Mouse (Mus musculus): ENCODE measurements around the gene Mapk1. TPM values are rescaled to one million over a fixed set of nuclear protein-coding genes. Genes with fewer than 3 reads are reported as not detected.

Gene Mapk1
- polyA plus RNA-seq, 1 experiment: 48.7 TPM

DNA sequence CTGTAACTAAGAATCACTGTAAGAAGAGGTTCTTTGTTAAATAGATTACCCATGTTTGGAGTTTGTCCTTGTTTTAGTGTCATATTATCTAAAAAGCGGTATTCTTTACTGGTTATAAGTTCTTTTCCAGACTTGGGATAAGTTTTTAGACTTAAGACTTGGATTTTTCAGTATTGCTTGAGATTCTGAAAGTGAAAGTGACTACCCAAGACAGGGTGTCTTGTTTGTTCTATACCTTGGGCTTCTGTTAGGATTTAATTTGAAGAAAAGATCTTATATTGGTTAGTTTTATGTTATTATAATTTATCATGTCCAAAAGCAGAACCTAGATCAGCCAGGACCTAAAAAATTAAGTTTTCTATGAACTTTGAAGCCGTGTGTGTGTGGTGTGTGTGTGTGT, 50.6 kb downstream of the Mapk1 start:
- no peak for DNase-seq (ENCODE audit: low read depth in 1 of 2, low spot score in 2 of 2)
- peaks cover 39% of the 10 kb centered on the region for H3K36me3 ChIP-seq (ENCODE audit: control insufficient read depth, insufficient read depth, low read length)
- 93% methylated on average over 2 of the region's 2 CpGs for WGBS

DNA sequence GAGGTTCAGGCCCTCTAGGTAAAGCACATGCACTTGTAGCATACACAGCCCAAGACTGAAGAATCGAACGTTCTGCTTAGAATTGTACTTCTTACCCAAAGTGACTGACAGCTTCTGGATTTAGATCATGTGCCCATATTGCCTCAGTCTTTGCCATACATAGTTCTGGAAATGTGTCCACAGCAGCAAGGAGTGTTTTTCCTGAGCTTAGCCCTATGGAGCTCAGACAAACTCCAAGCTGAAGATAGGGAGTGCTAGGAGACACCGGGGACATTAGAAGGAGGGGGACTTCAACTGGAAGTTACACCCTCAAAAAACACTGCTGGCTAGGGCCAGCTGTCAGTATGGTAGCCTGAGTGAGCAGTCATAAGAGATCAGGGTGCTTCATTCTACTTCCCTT, 57.5 kb downstream of the Mapk1 start:
- Histone ChIP-seq H3K27me3 (ENCODE audit: control insufficient read depth, insufficient read depth, low read length) (no peaks in the 10 kb centered on the region), H3K4me1 (ENCODE audit: control insufficient read depth, insufficient read depth, insufficient read length) (no peaks in the 10 kb centered on the region), H3K27ac (ENCODE audit: insufficient read depth, low read length) (no peak overlapping the region), H3K36me3 (ENCODE audit: control insufficient read depth, insufficient read depth, low read length) (peaks cover 39% of the 10 kb centered on the region), H3K4me3 (ENCODE audit: extremely low read depth, insufficient read depth, insufficient read length) (no peak overlapping the region)
- no peak for DNase-seq (ENCODE audit: low read depth in 1 of 2, low spot score in 2 of 2)
- 95% methylated on average over 3 of the region's 3 CpGs for WGBS
- no peak for TF ChIP-seq CTCF (IDR thresholded peaks at IDR 0.05; ENCODE audit: extremely low read depth, insufficient read depth, insufficient read length, insufficient replicate concordance)
- no peak for TF ChIP-seq POLR2A (IDR thresholded peaks at IDR 0.05; ENCODE audit: low read depth, low read length)

More for the DNA sequence above, 50.6 kb downstream of the Mapk1 start:
- TF ChIP-seq POLR2A (IDR thresholded peaks at IDR 0.05; ENCODE audit: low read depth, low read length) (no peak), CTCF (IDR thresholded peaks at IDR 0.05; ENCODE audit: extremely low read depth, insufficient read depth, insufficient read length, insufficient replicate concordance) (no peak)
- Histone ChIP-seq H3K27me3 (ENCODE audit: control insufficient read depth, insufficient read depth, low read length) (no peaks in the 10 kb centered on the region), H3K4me1 (ENCODE audit: control insufficient read depth, insufficient read depth, insufficient read length) (no peaks in the 10 kb centered on the region), H3K27ac (ENCODE audit: insufficient read depth, low read length) (no peak overlapping the region), H3K4me3 (ENCODE audit: extremely low read depth, insufficient read depth, insufficient read length) (no peak overlapping the region)

DNA sequence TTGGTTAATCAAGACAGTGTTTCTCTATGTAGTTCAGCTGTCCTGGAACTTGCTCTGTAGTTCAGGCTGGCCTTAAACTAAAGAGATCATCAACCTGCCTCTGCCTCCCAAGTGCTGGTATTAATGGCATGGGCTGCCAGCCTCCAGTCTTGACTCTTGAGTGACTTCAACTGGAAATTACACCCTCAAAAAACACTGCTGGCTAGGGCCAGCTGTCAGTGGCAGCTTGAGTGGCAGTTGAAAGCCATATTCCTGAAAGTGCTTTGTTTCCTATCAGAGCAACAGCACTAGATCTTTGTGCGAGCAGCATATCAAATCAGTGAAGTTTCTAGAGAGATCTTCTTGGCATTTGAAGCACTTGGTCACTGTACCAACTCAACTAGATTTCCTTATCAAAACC, 58.2 kb downstream of the Mapk1 start:
- Histone ChIP-seq H3K36me3 (ENCODE audit: control insufficient read depth, insufficient read depth, low read length) (peaks cover 33% of the 10 kb centered on the region), H3K27me3 (ENCODE audit: control insufficient read depth, insufficient read depth, low read length) (no peaks in the 10 kb centered on the region), H3K4me1 (ENCODE audit: control insufficient read depth, insufficient read depth, insufficient read length) (no peaks in the 10 kb centered on the region), H3K27ac (ENCODE audit: insufficient read depth, low read length) (no peak overlapping the region), H3K4me3 (ENCODE audit: extremely low read depth, insufficient read depth, insufficient read length) (no peak overlapping the region)
- no peak for DNase-seq (ENCODE audit: low read depth in 1 of 2, low spot score in 2 of 2)
- TF ChIP-seq CTCF (IDR thresholded peaks at IDR 0.05; ENCODE audit: extremely low read depth, insufficient read depth, insufficient read length, insufficient replicate concordance) (no peak), POLR2A (IDR thresholded peaks at IDR 0.05; ENCODE audit: low read depth, low read length) (no peak)
- WGBS: 93% methylated on average over 1 of the region's 1 CpGs

DNA sequence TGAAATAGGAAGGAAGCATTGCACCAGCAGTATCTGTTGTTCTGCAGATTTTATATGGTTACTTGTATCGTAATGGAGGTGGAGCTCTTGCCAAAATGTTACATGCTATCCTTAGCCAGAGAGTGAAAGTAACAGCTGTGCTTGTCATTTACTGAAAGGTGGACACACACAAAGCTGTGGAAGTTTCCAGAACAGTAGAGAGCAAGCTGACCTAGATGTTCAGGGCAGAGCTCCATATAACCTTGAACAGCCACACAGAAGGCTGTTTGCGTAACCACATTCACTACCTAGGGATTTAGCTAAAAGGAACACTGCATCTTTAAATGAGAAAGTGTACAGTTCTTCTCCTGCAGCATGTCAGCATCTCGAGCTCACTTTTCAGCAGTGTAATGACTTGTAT, 61.1 kb downstream of the Mapk1 start:
- H3K36me3 ChIP-seq (ENCODE audit: control insufficient read depth, insufficient read depth, low read length): peaks cover 19% of the 10 kb centered on the region
- H3K4me3 ChIP-seq (ENCODE audit: extremely low read depth, insufficient read depth, insufficient read length): no peak overlapping the region
- no peak for TF ChIP-seq CTCF (IDR thresholded peaks at IDR 0.05; ENCODE audit: extremely low read depth, insufficient read depth, insufficient read length, insufficient replicate concordance)
- no peak for TF ChIP-seq POLR2A (IDR thresholded peaks at IDR 0.05; ENCODE audit: low read depth, low read length)
- no peak overlapping the region for H3K27ac ChIP-seq (ENCODE audit: insufficient read depth, low read length)
- H3K27me3 ChIP-seq (ENCODE audit: control insufficient read depth, insufficient read depth, low read length): no peaks in the 10 kb centered on the region
- DNase-seq (ENCODE audit: low read depth in 1 of 2, low spot score in 2 of 2): no peak
- no peaks in the 10 kb centered on the region for H3K4me1 ChIP-seq (ENCODE audit: control insufficient read depth, insufficient read depth, insufficient read length)
- 89% methylated on average over 3 of the region's 3 CpGs for WGBS

DNA sequence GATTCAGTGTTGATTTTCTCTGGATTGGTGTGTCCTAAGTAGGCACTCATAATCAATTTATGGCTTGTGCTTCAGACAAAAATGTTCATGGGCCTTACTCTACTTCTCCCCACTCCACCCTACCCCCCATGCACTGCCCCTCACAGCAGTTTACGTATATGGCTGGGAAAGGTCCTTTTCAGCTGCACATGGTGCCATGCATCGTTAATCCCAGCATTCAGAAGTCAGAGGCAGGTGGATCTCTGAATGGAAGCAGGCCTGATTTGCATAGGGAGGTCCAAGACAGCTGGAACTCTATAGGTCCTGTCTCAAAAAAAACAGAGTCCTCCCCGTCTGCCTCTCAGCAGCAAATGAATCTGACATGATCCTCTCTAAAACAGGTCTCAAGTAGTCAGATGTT, 62.1 kb downstream of the Mapk1 start:
- no peak for DNase-seq (ENCODE audit: low read depth in 1 of 2, low spot score in 2 of 2)
- no peak overlapping the region for H3K4me3 ChIP-seq (ENCODE audit: extremely low read depth, insufficient read depth, insufficient read length)
- peaks cover 14% of the 10 kb centered on the region for H3K36me3 ChIP-seq (ENCODE audit: control insufficient read depth, insufficient read depth, low read length)
- H3K27me3 ChIP-seq (ENCODE audit: control insufficient read depth, insufficient read depth, low read length): no peaks in the 10 kb centered on the region
- WGBS: 55% methylated on average over 3 of the region's 3 CpGs
- TF ChIP-seq POLR2A (IDR thresholded peaks at IDR 0.05; ENCODE audit: low read depth, low read length): no peak
- no peak for TF ChIP-seq CTCF (IDR thresholded peaks at IDR 0.05; ENCODE audit: extremely low read depth, insufficient read depth, insufficient read length, insufficient replicate concordance)
- no peak overlapping the region for H3K27ac ChIP-seq (ENCODE audit: insufficient read depth, low read length)
- H3K4me1 ChIP-seq (ENCODE audit: control insufficient read depth, insufficient read depth, insufficient read length): no peaks in the 10 kb centered on the region

DNA sequence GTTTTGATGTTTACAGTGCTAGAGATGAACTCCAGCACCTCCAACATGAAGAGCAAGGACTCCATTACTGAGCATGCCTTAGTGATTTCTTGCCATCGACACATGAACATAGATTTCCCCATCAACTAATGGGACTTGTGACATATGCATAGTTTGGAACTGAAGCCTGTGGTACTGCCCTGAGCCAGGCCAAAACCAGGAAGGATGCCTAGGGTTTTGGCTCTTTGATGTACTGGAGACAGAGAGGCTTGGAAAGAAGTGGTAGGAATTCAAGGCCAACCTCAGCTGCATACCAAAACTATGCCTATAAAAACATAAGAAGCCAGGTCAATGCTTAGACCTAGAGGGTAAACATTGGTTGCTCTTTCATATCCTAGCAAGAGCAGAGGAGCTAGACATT, 66.7 kb downstream of the Mapk1 start:
- no peaks in the 10 kb centered on the region for H3K4me1 ChIP-seq (ENCODE audit: control insufficient read depth, insufficient read depth, insufficient read length)
- H3K27ac ChIP-seq (ENCODE audit: insufficient read depth, low read length): no peak overlapping the region
- DNase-seq (ENCODE audit: low read depth in 1 of 2, low spot score in 2 of 2): no peak
- no peak for TF ChIP-seq POLR2A (IDR thresholded peaks at IDR 0.05; ENCODE audit: low read depth, low read length)
- TF ChIP-seq CTCF (IDR thresholded peaks at IDR 0.05; ENCODE audit: extremely low read depth, insufficient read depth, insufficient read length, insufficient replicate concordance): no peak
- H3K36me3 ChIP-seq (ENCODE audit: control insufficient read depth, insufficient read depth, low read length): peaks cover 5% of the 10 kb centered on the region
- no peaks in the 10 kb centered on the region for H3K27me3 ChIP-seq (ENCODE audit: control insufficient read depth, insufficient read depth, low read length)
- no peak overlapping the region for H3K4me3 ChIP-seq (ENCODE audit: extremely low read depth, insufficient read depth, insufficient read length)
- 98% methylated on average over 1 of the region's 1 CpGs for WGBS

DNA sequence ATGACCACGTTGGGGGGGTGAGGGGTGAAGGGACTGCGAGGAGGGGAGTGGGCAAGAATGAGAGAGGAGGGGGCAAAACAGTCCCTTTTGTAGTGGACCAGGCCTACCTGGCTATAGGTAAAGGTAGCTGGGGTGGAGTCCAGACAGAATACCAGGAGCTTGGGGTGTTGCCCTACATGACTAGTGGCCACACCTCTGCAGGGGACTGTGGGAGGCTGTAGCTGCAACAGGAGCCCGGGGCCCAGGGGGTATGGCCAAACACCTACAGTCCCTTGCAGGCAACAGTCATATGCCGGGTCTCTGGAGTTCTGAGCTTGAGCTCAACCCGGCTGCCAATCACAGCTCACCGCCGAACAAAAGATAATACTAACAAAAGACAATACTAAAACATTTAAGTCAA, 68.9 kb downstream of the Mapk1 start:
- WGBS: 83% methylated on average over 7 of the region's 7 CpGs

More for the DNA sequence above, 68.9 kb downstream of the Mapk1 start:
- no peaks in the 10 kb centered on the region for H3K4me1 ChIP-seq (ENCODE audit: control insufficient read depth, insufficient read depth, insufficient read length)
- H3K27me3 ChIP-seq (ENCODE audit: control insufficient read depth, insufficient read depth, low read length): no peaks in the 10 kb centered on the region
- H3K4me3 ChIP-seq (ENCODE audit: extremely low read depth, insufficient read depth, insufficient read length): no peak overlapping the region
- peaks cover 2% of the 10 kb centered on the region; the same call in 1 of the 2 replicates for H3K36me3 ChIP-seq (ENCODE audit: control insufficient read depth, insufficient read depth, low read length)
- TF ChIP-seq CTCF (IDR thresholded peaks at IDR 0.05; ENCODE audit: extremely low read depth, insufficient read depth, insufficient read length, insufficient replicate concordance): no peak
- TF ChIP-seq POLR2A (IDR thresholded peaks at IDR 0.05; ENCODE audit: low read depth, low read length): no peak
- H3K27ac ChIP-seq (ENCODE audit: insufficient read depth, low read length): no peak overlapping the region
- DNase-seq (ENCODE audit: low read depth in 1 of 2, low spot score in 2 of 2): no peak

Measured in spleen, adult 2 months (tissue).